Mouse (Mus musculus): ENCODE measurements around the gene Mid1.
"Not testable (repeated sequence)": the region's sequence is repeated elsewhere in the genome, so short reads cannot be mapped to it uniquely, and the experiment has no call there.

DNA sequence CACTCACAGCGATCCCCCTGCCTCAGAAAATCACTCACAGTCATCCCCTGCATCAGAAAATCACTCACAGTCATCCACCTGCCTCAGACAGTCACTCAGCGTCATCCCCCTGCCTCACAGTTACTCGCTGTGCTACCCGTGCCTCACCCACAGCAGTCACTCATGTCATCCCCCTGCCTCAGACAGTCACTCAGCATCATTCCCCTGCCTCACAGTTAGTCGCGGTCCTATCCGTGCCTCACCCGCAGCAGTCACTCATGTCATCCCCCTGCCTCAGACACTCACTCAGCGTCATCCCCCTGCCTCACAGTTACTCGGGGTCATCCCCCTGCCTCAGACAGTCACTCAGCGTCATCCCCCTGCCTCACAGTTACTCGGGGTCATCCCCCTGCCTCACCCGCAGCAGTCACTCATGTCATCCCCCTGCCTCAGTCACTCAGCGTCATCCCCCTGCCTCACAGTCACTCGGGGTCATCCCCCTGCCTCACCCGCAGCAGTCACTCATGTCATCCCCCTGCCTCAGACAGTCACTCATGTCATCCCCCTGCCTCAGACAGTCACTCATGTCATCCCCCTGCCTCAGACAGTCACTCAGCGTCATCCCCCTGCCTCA is 311.0 kb downstream of the Mid1 start:
- TF ChIP-seq ZC3H11A (IDR thresholded peaks at IDR 0.05; ENCODE audit: borderline replicate concordance, low read depth, low read length); HCFC1 (IDR thresholded peaks at IDR 0.05; ENCODE audit: borderline replicate concordance, insufficient read depth, low read length); ZNF384 (IDR thresholded peaks at IDR 0.05; ENCODE audit: low read depth, low read length); CHD2 (IDR thresholded peaks at IDR 0.05; ENCODE audit: low read depth, low read length): not testable (repeated sequence)
